Mouse (Mus musculus) embryonic fibroblast, embryonic 13.5 days (primary cell): ENCODE measurements at regions not wholly inside any gene's neighbourhood (a gene's known extent, or its start where the extent isn't known, plus 50 kb on each side); places are given as distances from the start of the nearest gene placed in this dataset.

Experiments used
- CTCF ChIP-seq: IDR thresholded peaks from 2 replicates; pipeline ENCODE4 v1.5.1; 2011; ENCODE audit warnings: mild to moderate bottlenecking, control low read depth, low read length, moderate library complexity, borderline replicate concordance; ENCODE audit not compliant: insufficient read depth
- POLR2A ChIP-seq: IDR thresholded peaks from 2 replicates; pipeline ENCODE4 v1.6.1; 2011; ENCODE audit warnings: low read depth, mild to moderate bottlenecking, control low read depth, low read length, moderate library complexity

- TF ChIP-seq CTCF (no peak), POLR2A (no peak)
Measured at GRCm38 (mm10) chr5:141097878-141098277, 97.5 kb upstream of the Card11 start.
